7 mouse cellular contexts compared by ENCODE assay signal in the genomic region with DNA sequence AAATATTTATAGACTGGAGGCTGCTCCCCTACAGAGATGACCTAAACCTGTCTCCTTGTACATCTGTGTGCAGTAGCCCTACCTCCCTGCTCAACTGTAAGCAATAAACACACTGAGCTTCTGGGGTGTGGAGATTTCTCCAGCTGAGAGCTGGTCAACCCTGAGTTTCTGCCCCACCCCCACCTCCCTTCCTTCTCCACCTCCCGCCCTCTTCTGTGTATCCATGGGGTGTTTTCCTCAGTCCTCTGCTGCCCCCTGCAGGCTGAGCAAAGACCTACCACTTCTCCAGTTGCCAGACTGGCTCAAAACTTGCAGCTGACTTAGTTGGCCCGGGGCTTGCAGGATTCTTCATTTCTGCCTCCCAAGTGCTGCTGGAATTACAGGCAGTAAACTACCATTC. TPM values are rescaled to one million over a fixed set of nuclear protein-coding genes. Genes with fewer than 3 reads are reported as not detected.
A peak's percentile ranks its signal among the peaks of the same experiment; 100 is the strongest.
DNase-seq lines count a peak whose midpoint lies in the region; ATAC-seq lines count a peak whose summit lies in the region.

No protein-coding gene starts in this region.

- H3K9me3 ChIP-seq in intestine, embryonic 14.5 days (ENCODE audit: control insufficient read depth, low read length): no peaks in the 10 kb centered on the region

- no peak overlapping the region for H3K9ac ChIP-seq in intestine, embryonic 14.5 days (ENCODE audit: low read length)

- H3K27me3 ChIP-seq in intestine, embryonic 14.5 days (replicated peaks; ENCODE audit: control insufficient read depth, insufficient read depth, low read length): no peaks in the 10 kb centered on the region

- DNase-seq in T-cell, adult 2 months (ENCODE audit: low spot score): peak; percentile 65
- peak; percentile 73 for DNase-seq in cerebellum, adult 9-11 months
- DNase-seq in frontal cortex, postnatal 36 days (ENCODE audit: low spot score in 2 of 2): peak; percentile 85 to 86
- peak; percentile 95 for DNase-seq in intestine, embryonic 14.5 days (ENCODE audit: low spot score)
- DNase-seq in left cerebral cortex, postnatal 10 days (ENCODE audit: extremely low spot score in 1 of 2, low spot score in 2 of 2): peak; percentile 67 to 88
- DNase-seq in mesoderm, embryonic 11.5 days (ENCODE audit: low read depth, low spot score): peak; percentile 91
- DNase-seq in spleen, adult 18-20 months: peak; percentile 62 to 78

- H3K36me3 ChIP-seq in intestine, embryonic 14.5 days (ENCODE audit: control insufficient read depth, insufficient read depth, low read length): no peaks in the 10 kb centered on the region

- intact Hi-C loops in left cerebral cortex, postnatal 10 days (cut with DNase I): loop anchor here (5.0 kb wide), 1 partner anchor 147 kb away; no protein-coding TSS in a partner anchor

- H3K4me1 ChIP-seq in intestine, embryonic 14.5 days (replicated peaks; ENCODE audit: control insufficient read depth, insufficient read depth, low read length): no peaks in the 10 kb centered on the region

- no peak overlapping the region for H3K4me3 ChIP-seq in intestine, embryonic 14.5 days (ENCODE audit: low read depth, low read length)

- no peak overlapping the region for H3K4me2 ChIP-seq in intestine, embryonic 14.5 days (ENCODE audit: low read length)

- H3K27ac ChIP-seq in intestine, embryonic 14.5 days (ENCODE audit: low read depth): no peak overlapping the region

- 2% methylated on average over 2 of the region's 2 CpGs for WGBS in intestine, embryonic 14.5 days

- peak; percentile 61 for ATAC-seq in intestine, embryonic 14.5 days (replicated peaks; ENCODE audit: low FRiP score, low TSS enrichment, low read depth)

RNA-seq across cellular contexts. Expression of a gene that starts 2.2 kb away (rescaled TPM):
- polyA plus RNA-seq in intestine, embryonic 14.5 days (2014; fragmentation: Nextera tagmentation; extraction: Ambion mirVana): 0.15 and 0.22 TPM in 2 replicates
- total RNA-seq in left cerebral cortex, postnatal 10 days (2021): under 1 TPM in 1 of 2 experiments, not detected in 1; 0.14 TPM

RNA-seq across cellular contexts. Expression of a gene that starts 29.9 kb away (rescaled TPM):
- polyA plus RNA-seq in intestine, embryonic 14.5 days (2014; fragmentation: Nextera tagmentation; extraction: Ambion mirVana): 76.2 and 78.5 TPM in 2 replicates
- total RNA-seq in left cerebral cortex, postnatal 10 days (2021): 10 to 100 TPM; 31.3 to 31.7 TPM

RNA-seq across cellular contexts. Expression of a gene that starts 30.2 kb away (rescaled TPM):
- polyA plus RNA-seq in intestine, embryonic 14.5 days (2014; fragmentation: Nextera tagmentation; extraction: Ambion mirVana): 207 and 208 TPM in 2 replicates
- 10 to 100 TPM; 85.1 to 87.6 TPM for total RNA-seq in left cerebral cortex, postnatal 10 days (2021)

RNA-seq across cellular contexts. Expression of a gene that starts 51.0 kb away (rescaled TPM):
- polyA plus RNA-seq in intestine, embryonic 14.5 days (2014; fragmentation: Nextera tagmentation; extraction: Ambion mirVana): 14.6 and 19.9 TPM in 2 replicates
- 100 to 1,000 TPM; 200 to 207 TPM for total RNA-seq in left cerebral cortex, postnatal 10 days (2021)
